Mouse (Mus musculus): ENCODE measurements around the gene Wwox.

The Wwox gene

GRCm38 (mm10) chr8:114973002-114973461 lies 533.6 kb downstream of the Wwox start:
- DNase-seq (ENCODE audit: low read depth) = no peak

GRCm38 (mm10) chr8:114974336-114974950 lies 535.0 kb downstream of the Wwox start:
- DNase-seq (ENCODE audit: low read depth) = no peak

- no peak for DNase-seq (ENCODE audit: low read depth)
These were observed 538.3 kb downstream of the Wwox start for GRCm38 (mm10) chr8:114977746-114978145.

GRCm38 (mm10) chr8:114978206-114978960 lies 538.9 kb downstream of the Wwox start:
- no peak for DNase-seq (ENCODE audit: low read depth)

GRCm38 (mm10) chr8:114979671-114980070 lies 540.2 kb downstream of the Wwox start:
- no peak for DNase-seq (ENCODE audit: low read depth)

GRCm38 (mm10) chr8:114982762-114983161 lies 543.3 kb downstream of the Wwox start:
- no peak for DNase-seq (ENCODE audit: low read depth)

GRCm38 (mm10) chr8:114984500-114984899 lies 545.0 kb downstream of the Wwox start:
- DNase-seq (ENCODE audit: low read depth) = no peak

- no peak for DNase-seq (ENCODE audit: low read depth)
These were observed 546.5 kb downstream of the Wwox start for GRCm38 (mm10) chr8:114985996-114986395.

- DNase-seq (ENCODE audit: low read depth) = no peak
These were observed 547.5 kb downstream of the Wwox start for GRCm38 (mm10) chr8:114986971-114987370.

GRCm38 (mm10) chr8:114990865-114991613 lies 551.6 kb downstream of the Wwox start:
- DNase-seq (ENCODE audit: low read depth) = no peak

- no peak for DNase-seq (ENCODE audit: low read depth)
These were observed 561.3 kb downstream of the Wwox start for GRCm38 (mm10) chr8:115000736-115001135.

GRCm38 (mm10) chr8:115005021-115005420 lies 565.6 kb downstream of the Wwox start:
- DNase-seq (ENCODE audit: low read depth) = no peak

GRCm38 (mm10) chr8:115006561-115006960 lies 567.1 kb downstream of the Wwox start:
- no peak for DNase-seq (ENCODE audit: low read depth)

- no peak for DNase-seq (ENCODE audit: low read depth)
These were observed 567.8 kb downstream of the Wwox start for GRCm38 (mm10) chr8:115007280-115007679.

GRCm38 (mm10) chr8:115008624-115009620 lies 569.5 kb downstream of the Wwox start:
- no peak for DNase-seq (ENCODE audit: low read depth)

GRCm38 (mm10) chr8:115009897-115010768 lies 570.7 kb downstream of the Wwox start:
- no peak for DNase-seq (ENCODE audit: low read depth)

GRCm38 (mm10) chr8:115010769-115011073 lies 571.3 kb downstream of the Wwox start:
- DNase-seq (ENCODE audit: low read depth) = no peak

- no peak for DNase-seq (ENCODE audit: low read depth)
These were observed 580.2 kb downstream of the Wwox start for GRCm38 (mm10) chr8:115019661-115020060.

- DNase-seq (ENCODE audit: low read depth) = no peak
These were observed 582.3 kb downstream of the Wwox start for GRCm38 (mm10) chr8:115021731-115022130.

GRCm38 (mm10) chr8:115024062-115024461 lies 584.6 kb downstream of the Wwox start:
- no peak for DNase-seq (ENCODE audit: low read depth)
